Mouse (Mus musculus): ENCODE measurements around the gene Cacna2d2.

- TF ChIP-seq EP300 (optimal IDR thresholded peaks at IDR 0.05) = no peak
- no peak for TF ChIP-seq CTCF (IDR thresholded peaks at IDR 0.05; ENCODE audit: low read depth)
Observed at GRCm38 (mm10) chr9:107434851-107435250, 35.4 kb downstream of the Cacna2d2 start.

Data from stomach, postnatal 0 days (tissue).